21 mouse cellular contexts compared by ENCODE assay signal in genomic region chr2:32921801-32922380, GRCm38 (mm10). TPM values are rescaled to one million over a fixed set of nuclear protein-coding genes. Genes with fewer than 3 reads are reported as not detected.
DNase-seq lines count a peak whose midpoint lies in the region; ATAC-seq lines count a peak whose summit lies in the region.
"Had no signal": no experiment of that assay in that cellular context is flagged by ENCODE, and none has a peak within 500 bp of the region (broad histone marks: within the 10 kb centered on the region; RNA-seq: fewer than 3 reads in every experiment).

No protein-coding gene starts in this region.

- DNase-seq in heart, adult 11 months, result peak; percentile 93
- no peak for DNase-seq in heart, postnatal 4 days
- DNase-seq in midbrain, embryonic 11.5 days (ENCODE audit: low spot score, missing footprints), result peak; percentile 23
- DNase-seq in brain, adult 2 months (ENCODE audit: low read depth, low spot score), result peak; percentile 26
- no peak for DNase-seq in adrenal gland, postnatal 10 days
- no peak for DNase-seq in retina, postnatal 1 day
- DNase-seq: adrenal gland, adult 2 months; adrenal gland, postnatal 25 days; B cell, adult 2 months; cerebellum, adult 18-20 months; cerebellum, adult 9-10 months; cerebellum, postnatal 14 days; gastrocnemius, postnatal 10 days; gastrocnemius, postnatal 36 days had no signal

- 94% methylated on average over 15 of the region's 15 CpGs for WGBS in midbrain, embryonic 11.5 days
- 90% methylated on average over 15 of the region's 15 CpGs for WGBS in midbrain, embryonic 16.5 days

- H3K9me3 ChIP-seq in midbrain, embryonic 11.5 days (ENCODE audit: control insufficient read depth, low read length), result no peaks in the 10 kb centered on the region
- H3K9me3 ChIP-seq in midbrain, embryonic 16.5 days (replicated peaks; ENCODE audit: control insufficient read depth, low read length, poor library complexity, severe bottlenecking), result no peaks in the 10 kb centered on the region
- H3K9me3 ChIP-seq: forebrain, embryonic 10.5 days; forebrain, embryonic 15.5 days; hindbrain, embryonic 10.5 days; hindbrain, embryonic 13.5 days had no signal

- no peak overlapping the region for H3K9ac ChIP-seq in midbrain, embryonic 11.5 days (ENCODE audit: low read length)
- no peak overlapping the region for H3K9ac ChIP-seq in midbrain, embryonic 16.5 days (ENCODE audit: low read depth, low read length)
- H3K9ac ChIP-seq: forebrain, embryonic 15.5 days; hindbrain, embryonic 13.5 days had no signal

- ATAC-seq in midbrain, embryonic 11.5 days (ENCODE audit: low FRiP score), result no peak
- ATAC-seq in midbrain, embryonic 16.5 days, result no peak
- ATAC-seq: forebrain, embryonic 15.5 days; hindbrain, embryonic 16.5 days had no signal

- H3K27ac ChIP-seq in midbrain, embryonic 11.5 days (ENCODE audit: low read depth, low read length), result no peak overlapping the region
- H3K27ac ChIP-seq in midbrain, embryonic 16.5 days (ENCODE audit: low read length), result no peak overlapping the region
- H3K27ac ChIP-seq: forebrain, embryonic 10.5 days; forebrain, embryonic 15.5 days; hindbrain, embryonic 10.5 days; hindbrain, embryonic 13.5 days had no signal

- H3K4me3 ChIP-seq in midbrain, embryonic 11.5 days (ENCODE audit: low read depth, low read length), result no peak overlapping the region
- H3K4me3 ChIP-seq in midbrain, embryonic 16.5 days (ENCODE audit: low read depth, low read length), result no peak overlapping the region
- H3K4me3 ChIP-seq: forebrain, embryonic 10.5 days; forebrain, embryonic 15.5 days; hindbrain, embryonic 10.5 days; hindbrain, embryonic 13.5 days had no signal

- H3K4me1 ChIP-seq in midbrain, embryonic 11.5 days (ENCODE audit: control insufficient read depth, insufficient read depth, low read length), result no peaks in the 10 kb centered on the region
- no peaks in the 10 kb centered on the region for H3K4me1 ChIP-seq in midbrain, embryonic 16.5 days (ENCODE audit: control insufficient read depth, insufficient read depth, low read length)
- H3K4me1 ChIP-seq: forebrain, embryonic 15.5 days; hindbrain, embryonic 13.5 days had no signal

- H3K27me3 ChIP-seq in midbrain, embryonic 11.5 days (ENCODE audit: control insufficient read depth, insufficient read depth, low read length), result no peaks in the 10 kb centered on the region
- no peaks in the 10 kb centered on the region for H3K27me3 ChIP-seq in midbrain, embryonic 16.5 days (ENCODE audit: control insufficient read depth, insufficient read depth, low read depth, low read length)
- H3K27me3 ChIP-seq: forebrain, embryonic 15.5 days; hindbrain, embryonic 13.5 days had no signal

- H3K4me2 ChIP-seq in midbrain, embryonic 11.5 days, result no peak overlapping the region
- no peak overlapping the region for H3K4me2 ChIP-seq in midbrain, embryonic 16.5 days (ENCODE audit: low read length)
- H3K4me2 ChIP-seq: forebrain, embryonic 15.5 days; heart, embryonic 11.5 days; hindbrain, embryonic 13.5 days had no signal

- peaks cover 6% of the 10 kb centered on the region; the same call in 1 of the 2 replicates for H3K36me3 ChIP-seq in midbrain, embryonic 11.5 days (ENCODE audit: control insufficient read depth, insufficient read depth, low read length)
- peaks cover 43% of the 10 kb centered on the region for H3K36me3 ChIP-seq in midbrain, embryonic 16.5 days (ENCODE audit: control insufficient read depth, insufficient read depth, low read length)

RNA-seq across cellular contexts. Expression of gene Rpl12, which starts 39.5 kb away (rescaled TPM):
- total RNA-seq in heart, postnatal 4 days (2021), result 100 to 1,000 TPM; 151 to 169 TPM
- polyA plus RNA-seq in midbrain, embryonic 11.5 days (2014; fragmentation: Nextera tagmentation; extraction: Ambion mirVana), result 129 and 155 TPM in 2 replicates
- polyA plus RNA-seq in midbrain, embryonic 16.5 days (2015; fragmentation: Nextera tagmentation; extraction: Ambion mirVana), result 76.2 and 81.9 TPM in 2 replicates
- 100 to 1,000 TPM; 174 to 187 TPM for total RNA-seq in adrenal gland, postnatal 10 days (2021)

RNA-seq across cellular contexts. Expression of gene Lrsam1, which starts 39.5 kb away (rescaled TPM):
- total RNA-seq in heart, postnatal 4 days (2021), result 10 to 100 TPM; 12.9 to 13.4 TPM
- 9.2 and 9.3 TPM in 2 replicates for polyA plus RNA-seq in midbrain, embryonic 11.5 days (2014; fragmentation: Nextera tagmentation; extraction: Ambion mirVana)
- polyA plus RNA-seq in midbrain, embryonic 16.5 days (2015; fragmentation: Nextera tagmentation; extraction: Ambion mirVana), result 24.7 and 29.0 TPM in 2 replicates
- 10 to 100 TPM; 14.6 to 23.7 TPM for total RNA-seq in adrenal gland, postnatal 10 days (2021)

RNA-seq across cellular contexts. Expression of gene Fam129b, which starts 46.0 kb away (rescaled TPM):
- 10 to 100 TPM; 45.4 to 46.0 TPM for total RNA-seq in heart, postnatal 4 days (2021)
- 10.3 and 10.6 TPM in 2 replicates for polyA plus RNA-seq in midbrain, embryonic 11.5 days (2014; fragmentation: Nextera tagmentation; extraction: Ambion mirVana)
- polyA plus RNA-seq in midbrain, embryonic 16.5 days (2015; fragmentation: Nextera tagmentation; extraction: Ambion mirVana), result 25.3 and 27.4 TPM in 2 replicates
- 10 to 100 TPM; 28.9 to 30.7 TPM for total RNA-seq in adrenal gland, postnatal 10 days (2021)

RNA-seq across cellular contexts. Expression of gene Slc2a8, which starts 60.0 kb away (rescaled TPM):
- 10 to 100 TPM; 12.4 to 13.5 TPM for total RNA-seq in heart, postnatal 4 days (2021)
- polyA plus RNA-seq in midbrain, embryonic 11.5 days (2014; fragmentation: Nextera tagmentation; extraction: Ambion mirVana), result 8.4 and 9.5 TPM in 2 replicates
- 20.7 and 21.7 TPM in 2 replicates for polyA plus RNA-seq in midbrain, embryonic 16.5 days (2015; fragmentation: Nextera tagmentation; extraction: Ambion mirVana)
- 10 to 100 TPM; 20.1 to 23.0 TPM for total RNA-seq in adrenal gland, postnatal 10 days (2021)

Comparison
In these comparisons a context has a peak if more than half of its experiments do, and no peak if none do; other contexts are left out.
1. DNase-seq: peak in heart, adult 11 months (single experiment), midbrain, embryonic 11.5 days (single experiment) and brain, adult 2 months (single experiment); none in heart, postnatal 4 days (single experiment), adrenal gland, postnatal 10 days (single experiment) and retina, postnatal 1 day (single experiment).